Mouse (Mus musculus) lung, postnatal 0 days (tissue): ENCODE results near the gene Gm5426.

ENCODE experiments used
- CTCF ChIP-seq: IDR thresholded peaks from 2 replicates; pipeline ENCODE4 v1.5.1; 2016; ENCODE audit warnings: antibody characterized with exemption, mild to moderate bottlenecking
- EP300 ChIP-seq: IDR thresholded peaks from 2 replicates; pipeline ENCODE4 v1.6.1; 2016; ENCODE audit warnings: antibody characterized with exemption, mild to moderate bottlenecking, control low read depth

DNA sequence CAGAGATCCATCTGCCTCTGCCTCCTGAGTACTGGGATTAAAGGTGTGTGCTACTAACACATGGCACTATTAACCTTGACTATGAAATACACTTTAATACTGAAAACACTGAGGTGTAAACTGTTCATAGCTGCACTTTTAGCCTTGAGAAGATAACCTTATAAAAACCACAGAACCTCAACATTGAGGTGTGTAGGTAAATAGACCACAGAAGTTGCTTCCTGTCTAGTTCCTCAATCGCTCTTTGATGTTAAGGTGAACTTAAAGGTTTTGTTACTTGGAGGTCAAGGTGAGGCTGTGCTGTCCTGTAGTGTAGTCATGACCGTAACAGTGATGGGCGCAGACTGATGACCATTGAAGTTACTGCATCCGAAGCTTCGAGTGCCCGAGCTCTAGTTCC lies 5.3 kb upstream of the Gm5426 start:
- no peak for TF ChIP-seq CTCF
- no peak for TF ChIP-seq EP300
